Mouse (Mus musculus) embryonic facial prominence, embryonic 11.5 days (tissue): Measurements from ENCODE around the gene Gpam. TPM values are rescaled to one million over a fixed set of nuclear protein-coding genes. Genes with fewer than 3 reads are reported as not detected.
A peak's percentile ranks its signal among the peaks of the same experiment; 100 is the strongest.

Experiments used
- ATAC-seq: fragments of 200-750 bp; cut with Nextera tagmentation; replicated peaks from 2 replicates; pipeline ENCODE4 v1.8.0; 2017; ENCODE audit warnings: low read depth; ENCODE audit not compliant: insufficient number of reproducible peaks, low FRiP score, low TSS enrichment
- DNase-seq: peaks from one replicate; pipeline ENCODE4 v3.0.0-alpha.2; 2015; ENCODE audit warnings: low spot score
- H3K27ac ChIP-seq: fragments of 300-500 bp; sonication (generic); replicated peaks from 2 replicates; pipeline ENCODE4 v1.5.1; 2014; ENCODE audit warnings: mild to moderate bottlenecking, low read depth, low read length, control low read depth
- H3K27me3 ChIP-seq: fragments of 300-500 bp; sonication (generic); 2 replicates; pipeline ENCODE4 v1.6.1; 2014; ENCODE audit warnings: mild to moderate bottlenecking, low read length, moderate library complexity, mixed read lengths; ENCODE audit not compliant: control insufficient read depth, insufficient read depth
- H3K36me3 ChIP-seq: fragments of 300-500 bp; sonication (generic); replicated peaks from 2 replicates; pipeline ENCODE4 v1.6.1; 2014; ENCODE audit warnings: low read depth, mild to moderate bottlenecking, low read length, moderate library complexity, mixed read lengths; ENCODE audit not compliant: control insufficient read depth, insufficient read depth
- H3K4me1 ChIP-seq: fragments of 300-500 bp; sonication (generic); 2 replicates; pipeline ENCODE4 v1.6.1; 2014; ENCODE audit warnings: low read length, mixed read lengths; ENCODE audit not compliant: control insufficient read depth, insufficient read depth
- H3K4me2 ChIP-seq: fragments of 300-500 bp; sonication (generic); 2 replicates; pipeline ENCODE4 v1.6.1; 2014; ENCODE audit warnings: low read depth, mild to moderate bottlenecking, control low read depth, low read length, moderate library complexity
- H3K4me3 ChIP-seq: fragments of 300-500 bp; sonication (generic); 2 replicates; pipeline ENCODE4 v1.5.1; 2014; ENCODE audit warnings: low read depth, low read length, control low read depth
- H3K9ac ChIP-seq: fragments of 300-500 bp; sonication (generic); replicated peaks from 2 replicates; pipeline ENCODE4 v1.6.1; 2014; ENCODE audit warnings: mild to moderate bottlenecking, control low read depth, low read length
- H3K9me3 ChIP-seq: fragments of 300-500 bp; sonication (generic); replicated peaks from 2 replicates; pipeline ENCODE4 v1.6.1; 2016; ENCODE audit warnings: mild to moderate bottlenecking, low read length, inconsistent platforms, mixed read lengths; ENCODE audit not compliant: control insufficient read depth
- WGBS: fragments of 180-500 bp; shearing (Covaris S2); extraction: QIAGEN DNeasy Blood & Tissue Kit; methylation state at CpG from one replicate; pipeline ENCODE4 v1.1.7; 2014; 5-methylcytosine and 5-hydroxymethylcytosine counted together
- polyA plus RNA-seq: library from polyadenylated mRNA; unstranded; fragments of >200 nt; fragmentation: Nextera tagmentation; extraction: Ambion mirVana; gene quantifications from 2 replicates; pipeline ENCODE4 v1.2.1, GENCODE M21; 2014

Gene Gpam
- polyA plus RNA-seq, 1 experiment from 2014 or later, result 18.7 TPM

GRCm38 (mm10) chr19:55115532-55115931, 11.5 kb downstream of the Gpam start:
- Histone ChIP-seq H3K4me2 (no peak overlapping the region), H3K9me3 (no peaks in the 10 kb centered on the region), H3K4me1 (no peaks in the 10 kb centered on the region), H3K9ac (no peak overlapping the region), H3K36me3 (no peaks in the 10 kb centered on the region), H3K4me3 (no peak overlapping the region), H3K27ac (no peak overlapping the region), H3K27me3 (no peaks in the 10 kb centered on the region)
- WGBS, result 88% methylated on average over 4 of the region's 4 CpGs
- DNase-seq (no peak), ATAC-seq (no peak)

DNA sequence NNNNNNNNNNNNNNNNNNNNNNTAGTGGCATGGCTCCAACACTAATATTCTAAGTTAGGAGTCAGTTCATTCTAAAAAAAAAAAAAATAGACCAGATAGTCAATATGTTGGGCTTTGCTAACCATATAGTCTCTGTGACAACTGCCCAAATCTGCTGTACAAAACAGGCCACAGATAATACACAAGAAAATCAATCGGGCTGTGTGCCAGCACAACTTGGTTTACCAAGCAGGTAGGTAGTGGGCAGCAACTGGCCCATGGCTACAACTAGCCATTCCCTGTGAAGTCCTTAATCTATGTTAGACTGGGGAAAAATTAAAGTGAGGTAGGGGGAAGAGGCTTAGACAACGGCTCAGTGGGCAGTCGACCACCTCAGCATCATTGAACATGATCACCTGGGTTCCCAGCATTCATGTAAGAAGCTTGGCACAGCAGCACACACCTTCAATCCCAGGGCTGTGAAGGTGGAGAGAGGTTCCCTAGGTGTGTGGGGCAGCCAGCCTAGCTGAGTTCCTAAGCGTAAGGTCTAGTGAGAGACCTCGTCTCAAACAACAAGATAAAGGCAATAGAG, 12.1 kb downstream of the Gpam start:
- no peak for DNase-seq
- ATAC-seq, result no peak

DNA sequence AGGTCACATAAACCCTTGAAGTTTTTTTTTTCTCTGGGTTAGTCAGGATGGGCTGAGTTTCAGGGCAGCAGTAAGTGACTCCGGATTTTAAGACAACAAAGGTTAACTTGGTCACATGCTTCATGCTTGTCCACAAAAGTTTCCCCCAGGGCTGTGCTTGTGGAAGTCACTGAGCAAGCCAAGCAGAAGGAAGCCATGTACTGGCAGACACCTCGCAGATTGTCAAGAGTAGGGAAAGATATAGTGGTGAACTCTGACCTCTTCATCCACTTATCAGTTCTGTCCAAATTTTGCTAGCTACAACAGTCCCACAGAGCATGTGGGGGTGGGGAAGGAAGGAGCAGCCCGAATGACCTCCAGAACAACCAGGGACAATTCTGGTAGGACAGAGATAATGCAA, 19.1 kb downstream of the Gpam start:
- Histone ChIP-seq H3K4me1 (no peaks in the 10 kb centered on the region), H3K27me3 (no peaks in the 10 kb centered on the region), H3K4me3 (no peak overlapping the region), H3K9me3 (no peaks in the 10 kb centered on the region), H3K4me2 (no peak overlapping the region), H3K36me3 (no peaks in the 10 kb centered on the region), H3K27ac (no peak overlapping the region), H3K9ac (no peak overlapping the region)
- WGBS, result 61% methylated on average over 3 of the region's 3 CpGs
- no peak for ATAC-seq
- DNase-seq, result no peak

More for the DNA sequence above, 12.1 kb downstream of the Gpam start:
- Histone ChIP-seq H3K4me3 (no peak overlapping the region), H3K9ac (no peak overlapping the region), H3K9me3 (no peaks in the 10 kb centered on the region), H3K4me1 (no peaks in the 10 kb centered on the region), H3K36me3 (no peaks in the 10 kb centered on the region), H3K4me2 (no peak overlapping the region), H3K27me3 (no peaks in the 10 kb centered on the region), H3K27ac (no peak overlapping the region)
- WGBS, result 81% methylated on average over 5 of the region's 5 CpGs

GRCm38 (mm10) chr19:55105969-55106368, 21.1 kb downstream of the Gpam start:
- no peaks in the 10 kb centered on the region for H3K27me3 ChIP-seq
- WGBS, result 87% methylated on average over 3 of the region's 3 CpGs
- H3K4me1 ChIP-seq, result no peaks in the 10 kb centered on the region
- H3K27ac ChIP-seq, result no peak overlapping the region
- no peak for ATAC-seq
- no peak overlapping the region for H3K9ac ChIP-seq
- no peak overlapping the region for H3K4me3 ChIP-seq
- DNase-seq, result no peak
- H3K36me3 ChIP-seq, result no peaks in the 10 kb centered on the region
- no peak overlapping the region for H3K4me2 ChIP-seq
- H3K9me3 ChIP-seq, result no peaks in the 10 kb centered on the region

GRCm38 (mm10) chr19:55103081-55103830, 23.8 kb downstream of the Gpam start:
- Histone ChIP-seq H3K27ac (no peak overlapping the region), H3K4me3 (no peak overlapping the region), H3K9me3 (no peaks in the 10 kb centered on the region), H3K4me1 (no peaks in the 10 kb centered on the region), H3K36me3 (no peaks in the 10 kb centered on the region), H3K4me2 (no peak overlapping the region), H3K27me3 (no peaks in the 10 kb centered on the region), H3K9ac (no peak overlapping the region)
- WGBS, result 55% methylated on average over 11 of the region's 11 CpGs
- no peak for ATAC-seq
- peak; percentile 8 for DNase-seq

GRCm38 (mm10) chr19:55101659-55102058, 25.4 kb downstream of the Gpam start:
- H3K4me1 ChIP-seq, result no peaks in the 10 kb centered on the region
- no peak overlapping the region for H3K9ac ChIP-seq
- no peaks in the 10 kb centered on the region for H3K27me3 ChIP-seq
- H3K4me3 ChIP-seq, result no peak overlapping the region
- DNase-seq (no peak), ATAC-seq (no peak)
- H3K4me2 ChIP-seq, result no peak overlapping the region
- no peak overlapping the region for H3K27ac ChIP-seq
- H3K36me3 ChIP-seq, result no peaks in the 10 kb centered on the region
- WGBS, result 86% methylated on average over 4 of the region's 4 CpGs
- H3K9me3 ChIP-seq, result no peaks in the 10 kb centered on the region

- DNase-seq (no peak), ATAC-seq (no peak)
- H3K9me3 ChIP-seq, result no peaks in the 10 kb centered on the region
- no peaks in the 10 kb centered on the region for H3K36me3 ChIP-seq
- no peak overlapping the region for H3K27ac ChIP-seq
- no peaks in the 10 kb centered on the region for H3K27me3 ChIP-seq
- peak overlapping the region; percentile 89 for H3K4me2 ChIP-seq
- peak overlapping the region; percentile 84 for H3K4me3 ChIP-seq
- H3K4me1 ChIP-seq, result no peaks in the 10 kb centered on the region
- peak overlapping the region; percentile 94 for H3K9ac ChIP-seq
- 88% methylated on average over 2 of the region's 2 CpGs for WGBS
These were observed 26.6 kb downstream of the Gpam start for GRCm38 (mm10) chr19:55100227-55101140.
